Comparison of ENCODE assay signal across 22 mouse cellular contexts in genomic region chr10:21618745-21619508, GRCm38 (mm10). TPM values are rescaled to one million over a fixed set of nuclear protein-coding genes. Genes with fewer than 3 reads are reported as not detected.
DNase-seq lines count a peak whose midpoint lies in the region; ATAC-seq and TF ChIP-seq lines count a peak whose summit lies in the region.
"Had no signal": no experiment of that assay in that cellular context is flagged by ENCODE, and none has a peak within 500 bp of the region (broad histone marks: within the 10 kb centered on the region; RNA-seq: fewer than 3 reads in every experiment).

No protein-coding gene starts in this region.

- H3K9ac ChIP-seq in liver, adult 2 months (ENCODE audit: low read depth, low read length) = no peak overlapping the region
- H3K9ac ChIP-seq in liver, embryonic 12.5 days = no peak overlapping the region
- H3K9ac ChIP-seq: liver, embryonic 14.5 days; midbrain, embryonic 15.5 days; neural tube, embryonic 15.5 days had no signal

- in situ Hi-C loops in Patski (cut with MboI; ENCODE audit: low pct_unique_long_range_greater_than_20kb) = no loop called here

- no peak overlapping the region for H3K4me2 ChIP-seq in liver, embryonic 12.5 days
- H3K4me2 ChIP-seq: midbrain, embryonic 15.5 days; neural tube, embryonic 15.5 days had no signal

- H3K36me3 ChIP-seq in liver, adult 2 months (ENCODE audit: control insufficient read depth, insufficient read depth, low read length) = no peaks in the 10 kb centered on the region
- H3K36me3 ChIP-seq in liver, embryonic 12.5 days = no peaks in the 10 kb centered on the region
- H3K36me3 ChIP-seq: embryonic facial prominence, embryonic 10.5 days; midbrain, embryonic 15.5 days; neural tube, embryonic 15.5 days had no signal

- H3K27me3 ChIP-seq in liver, adult 2 months (ENCODE audit: control insufficient read depth, insufficient read depth, low read length) = no peaks in the 10 kb centered on the region
- H3K27me3 ChIP-seq in liver, embryonic 12.5 days (replicated peaks) = no peaks in the 10 kb centered on the region
- H3K27me3 ChIP-seq in Patski = no peaks in the 10 kb centered on the region
- H3K27me3 ChIP-seq: midbrain, embryonic 15.5 days; neural tube, embryonic 15.5 days had no signal

- no peaks in the 10 kb centered on the region for H3K9me3 ChIP-seq in liver, embryonic 12.5 days (replicated peaks)
- H3K9me3 ChIP-seq: embryonic facial prominence, embryonic 10.5 days; midbrain, embryonic 15.5 days; neural tube, embryonic 15.5 days had no signal

- POLR2A ChIA-PET in Patski (lab: Charles Lee) = interaction anchor here (0.7 kb wide), 1 partner anchor 43 kb away, joined by 4 read pairs; no protein-coding TSS in a partner anchor

- no peak for ATAC-seq in liver, embryonic 12.5 days
- peak; percentile 54 for ATAC-seq in Patski
- ATAC-seq: hindbrain, embryonic 16.5 days; midbrain, embryonic 15.5 days had no signal

- WGBS in liver, adult 2 months = 66% methylated on average over 5 of the region's 5 CpGs
- WGBS in liver, embryonic 12.5 days (ENCODE audit: insufficient replicate concordance) = 74% methylated on average over 5 of the region's 5 CpGs

- H3K4me3 ChIP-seq in liver, adult 2 months (ENCODE audit: insufficient read depth, low read depth, low read length) = no peak overlapping the region
- no peak overlapping the region for H3K4me3 ChIP-seq in liver, embryonic 12.5 days
- H3K4me3 ChIP-seq: embryonic facial prominence, embryonic 10.5 days; midbrain, embryonic 15.5 days; neural tube, embryonic 15.5 days had no signal

- H3K4me1 ChIP-seq in liver, adult 2 months (ENCODE audit: control insufficient read depth, insufficient read depth, low read length) = no peaks in the 10 kb centered on the region
- H3K4me1 ChIP-seq in liver, embryonic 12.5 days = no peaks in the 10 kb centered on the region
- H3K4me1 ChIP-seq: midbrain, embryonic 15.5 days; neural tube, embryonic 15.5 days had no signal

- H3K27ac ChIP-seq in liver, adult 2 months (replicated peaks; ENCODE audit: insufficient read depth, low read depth, low read length) = no peak overlapping the region
- no peak overlapping the region for H3K27ac ChIP-seq in liver, embryonic 12.5 days
- H3K27ac ChIP-seq: embryonic facial prominence, embryonic 10.5 days; kidney, postnatal 0 days; liver, embryonic 14.5 days; midbrain, embryonic 15.5 days; neural tube, embryonic 15.5 days had no signal

- DNase-seq in liver, adult 2 months (ENCODE audit: extremely low read depth, low read depth, low spot score) = peak; percentile 73
- DNase-seq in CD4-positive, CD25-positive, alpha-beta regulatory T cell, adult 2 months (ENCODE audit: low read depth, low spot score) = peak; percentile 48
- DNase-seq in Patski (ENCODE audit: low read depth, low spot score) = no peak
- peak; percentile 28 for DNase-seq in naive thymus-derived CD4-positive, alpha-beta T cell, adult 2 months (ENCODE audit: low read depth)
- no peak for DNase-seq in urinary bladder, adult 2 months (ENCODE audit: low spot score)
- DNase-seq in adrenal gland, postnatal 25 days = no peak
- DNase-seq: cerebellum, postnatal 25 days; heart, postnatal 14 days; layer of hippocampus, adult 9-11 months; lung, postnatal 36 days; right cerebral cortex, adult 18-20 months had no signal

- TF ChIP-seq POLR2A in liver, adult 2 months (IDR thresholded peaks at IDR 0.05; ENCODE audit: extremely low read depth, insufficient read depth, low read length) = no peak

- no peak for TF ChIP-seq CTCF in liver, adult 2 months (IDR thresholded peaks at IDR 0.05; ENCODE audit: low read depth, low read length)
- no peak for TF ChIP-seq CTCF in Patski (IDR thresholded peaks at IDR 0.05)

- CTCF ChIA-PET in Patski (lab: Charles Lee) = interaction anchor here (1.1 kb wide), 2 partner anchors 16 to 106 kb away, joined by 3 read pairs; no protein-coding TSS in a partner anchor

- no peaks in the 10 kb centered on the region for H3K79me2 ChIP-seq in liver, adult 2 months (ENCODE audit: control insufficient read depth, insufficient read depth, low read length)

RNA-seq across cellular contexts. Expression of gene 1700020N01Rik, which starts 26.0 kb away (rescaled TPM):
- total RNA-seq in liver, adult 2 months (2014; rRNA removed) = 0.13 TPM in 1 of 2 replicates, not detected in the other
- not detected in 2 replicates for polyA plus RNA-seq in liver, adult 2 months (2012; rRNA removed)
- polyA plus RNA-seq in liver, embryonic 12.5 days (2016; fragmentation: Nextera tagmentation; extraction: Ambion mirVana) = not detected in 2 replicates
- polyA plus RNA-seq in Patski (2021) = not detected
- not detected in 2 replicates for polyA plus RNA-seq in urinary bladder, adult 2 months (2012; rRNA removed)
- total RNA-seq in adrenal gland, postnatal 25 days (2021) = 0.39 TPM in 1 of 2 replicates, not detected in the other
- total RNA-seq: adrenal gland, adult 18-20 months; heart, postnatal 14 days; left cerebral cortex, postnatal 36 days; MEL had no signal
- polyA plus RNA-seq: embryonic facial prominence, embryonic 10.5 days; gonadal fat pad, adult 2 months; hindbrain, embryonic 16.5 days; liver, embryonic 14.5 days; midbrain, embryonic 15.5 days; neural tube, embryonic 15.5 days had no signal

Comparison
In these comparisons a context has a peak if more than half of its experiments do, and no peak if none do; other contexts are left out.
1. DNase-seq: peak in liver, adult 2 months (single experiment), CD4-positive, CD25-positive, alpha-beta regulatory T cell, adult 2 months (single experiment) and naive thymus-derived CD4-positive, alpha-beta T cell, adult 2 months (single experiment); none in Patski (single experiment), urinary bladder, adult 2 months (single experiment) and adrenal gland, postnatal 25 days (single experiment).